Mouse (Mus musculus) limb, embryonic 14.5 days (tissue): ENCODE measurements around the gene Eno1. TPM values are rescaled to one million over a fixed set of nuclear protein-coding genes. Genes with fewer than 3 reads are reported as not detected.

ENCODE experiments used
- ATAC-seq: fragments of 200-750 bp; cut with Nextera tagmentation; 2 replicates; pipeline ENCODE4 v1.8.0; 2017; ENCODE audit warnings: low read depth, moderate number of reproducible peaks, moderate TSS enrichment; ENCODE audit not compliant: low FRiP score
- DNase-seq: peaks from one replicate; pipeline ENCODE4 v3.0.0-alpha.2; 2015; ENCODE audit warnings: low spot score
- H3K27ac ChIP-seq: fragments of 300-500 bp; sonication (generic); replicated peaks from 2 replicates; pipeline ENCODE4 v1.5.1; 2014; ENCODE audit warnings: low read depth, mild to moderate bottlenecking, low read length, moderate library complexity, mixed read lengths
- H3K27me3 ChIP-seq: fragments of 300-500 bp; sonication (generic); 2 replicates; pipeline ENCODE4 v1.6.1; 2014; ENCODE audit warnings: low read length, mixed read lengths; ENCODE audit not compliant: control insufficient read depth, insufficient read depth
- H3K36me3 ChIP-seq: fragments of 300-500 bp; sonication (generic); 2 replicates; pipeline ENCODE4 v1.6.1; 2014; ENCODE audit warnings: mild to moderate bottlenecking, low read length, moderate library complexity, mixed read lengths; ENCODE audit not compliant: control insufficient read depth, insufficient read depth
- H3K4me1 ChIP-seq: fragments of 300-500 bp; sonication (generic); 2 replicates; pipeline ENCODE4 v1.6.1; 2014; ENCODE audit warnings: antibody characterized with exemption, low read length, mixed read lengths; ENCODE audit not compliant: control insufficient read depth, insufficient read depth
- H3K4me2 ChIP-seq: fragments of 300-500 bp; sonication (generic); replicated peaks from 2 replicates; pipeline ENCODE4 v1.6.1; 2014; ENCODE audit warnings: low read depth, mild to moderate bottlenecking, low read length, moderate library complexity; ENCODE audit not compliant: severe bottlenecking
- H3K4me3 ChIP-seq: fragments of 300-500 bp; sonication (generic); replicated peaks from 2 replicates; pipeline ENCODE4 v1.5.1; 2014; ENCODE audit warnings: low read length
- H3K9ac ChIP-seq: fragments of 300-500 bp; sonication (generic); 2 replicates; pipeline ENCODE4 v1.6.1; 2014; ENCODE audit warnings: mild to moderate bottlenecking, low read depth, low read length, moderate library complexity; ENCODE audit not compliant: severe bottlenecking
- H3K9me3 ChIP-seq: fragments of 300-500 bp; sonication (generic); 2 replicates; pipeline ENCODE4 v1.6.1; 2016; ENCODE audit warnings: low read length; ENCODE audit not compliant: control insufficient read depth
- POLR2A ChIP-seq: fragments of 200-500 bp; IDR thresholded peaks from 2 replicates; pipeline ENCODE4 v1.8.0; 2012; ENCODE audit warnings: inconsistent platforms, mild to moderate bottlenecking, moderate library complexity, borderline replicate concordance; ENCODE audit not compliant: insufficient read depth, insufficient read length; ENCODE audit errors: extremely low read depth
- WGBS: fragments of 180-500 bp; shearing (Covaris S2); extraction: QIAGEN DNeasy Blood & Tissue Kit; methylation state at CpG from one replicate; pipeline ENCODE4 v1.1.7; 2014; 5-methylcytosine and 5-hydroxymethylcytosine counted together
- polyA plus RNA-seq, 2 experiments: library from polyadenylated mRNA; depleted of rRNA in 1 of 2; stranded (reverse) in 1 of 2; unstranded in 1 of 2; fragments of >200 nt; fragmentation: Nextera tagmentation in 1 of 2; extraction: Ambion mirVana in 1 of 2; gene quantifications; 2 replicates each; pipeline versions ENCODE4 v1.2.1 to v1.2.3; 2012 to 2014

The Eno1 gene
- polyA plus RNA-seq, 2 experiments, result 675 to 1,302 TPM

DNA sequence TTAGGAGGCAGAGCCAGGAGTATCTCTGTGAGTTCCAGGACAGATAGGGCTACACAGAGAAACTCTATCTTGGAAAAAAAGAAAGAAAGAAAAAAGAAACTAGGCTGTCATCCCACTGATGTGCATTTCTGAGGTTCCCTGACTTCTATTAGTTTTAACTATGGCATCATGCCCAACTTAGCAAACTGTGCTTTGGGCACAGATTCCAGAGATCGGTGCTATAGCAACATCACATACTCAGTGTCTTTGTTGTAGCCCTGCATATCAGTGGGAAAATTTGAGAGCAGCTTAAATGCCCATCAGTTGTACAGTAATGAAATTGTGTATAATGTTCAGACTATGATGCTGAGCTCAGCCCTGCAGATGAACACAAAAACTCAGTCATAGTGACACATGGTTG lies 10.8 kb upstream of the Eno1 start:
- ATAC-seq, result no peak
- 93% methylated on average over 1 of the region's 1 CpGs for WGBS

DNA sequence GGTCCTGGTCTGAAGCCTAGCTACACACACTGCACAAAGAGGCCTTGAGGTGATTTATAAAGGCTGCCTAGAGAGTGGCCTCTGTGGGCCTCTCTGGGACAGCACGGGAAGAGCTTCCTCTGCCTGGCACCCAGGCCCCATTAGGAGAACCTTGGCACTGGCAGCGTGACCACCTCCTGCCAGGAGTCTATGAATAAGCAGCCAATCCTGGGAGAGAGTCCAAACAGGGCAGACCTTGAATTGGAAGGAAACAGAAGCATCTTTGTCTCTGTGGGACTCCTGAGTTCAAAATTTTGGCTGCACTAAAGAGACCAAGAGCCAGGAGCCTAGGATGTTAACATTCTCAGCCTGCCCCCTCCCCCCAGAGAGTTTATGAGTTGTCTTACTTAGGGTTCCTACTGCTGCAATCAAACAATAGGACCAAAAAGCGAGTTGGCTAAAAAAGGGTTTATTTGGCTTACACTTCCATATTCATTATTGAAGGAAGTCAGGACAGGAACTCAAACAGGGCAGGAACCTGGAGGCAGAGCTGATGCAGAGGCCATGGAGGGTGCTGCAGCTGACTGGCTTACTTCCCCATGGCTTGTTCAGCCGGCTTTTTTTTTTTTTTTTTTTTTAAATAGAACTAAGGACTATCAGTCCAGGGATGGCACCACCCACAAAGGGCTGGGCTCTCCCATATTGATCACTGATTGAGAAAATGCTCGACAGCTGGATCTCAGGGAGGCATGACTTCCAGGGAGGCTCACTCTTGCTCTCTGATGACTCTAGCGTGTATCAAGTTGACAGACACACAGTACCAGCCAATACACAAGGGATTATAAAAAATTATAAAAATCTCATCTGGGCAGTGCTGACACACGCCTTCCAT lies 9.5 kb upstream of the Eno1 start:
- ATAC-seq (peak; percentile 25; the same call in 1 of the 2 replicates), DNase-seq (peak; percentile 57)
- Histone ChIP-seq H3K27ac (peak overlapping the region; percentile 26; the same call in 1 of the 2 replicates), H3K4me1 (peaks cover 29% of the 10 kb centered on the region), H3K9me3 (no peaks in the 10 kb centered on the region), H3K27me3 (no peaks in the 10 kb centered on the region), H3K36me3 (no peaks in the 10 kb centered on the region), H3K4me3 (no peak overlapping the region), H3K9ac (no peak overlapping the region; the same call in 1 of the 2 replicates), H3K4me2 (no peak overlapping the region)
- no peak for TF ChIP-seq POLR2A
- 60% methylated on average over 7 of the region's 7 CpGs for WGBS

More for the DNA sequence above, 10.8 kb upstream of the Eno1 start:
- no peaks in the 10 kb centered on the region for H3K27me3 ChIP-seq
- H3K9me3 ChIP-seq, result no peaks in the 10 kb centered on the region
- H3K27ac ChIP-seq, result no peak overlapping the region
- peaks cover 18% of the 10 kb centered on the region for H3K4me1 ChIP-seq
- TF ChIP-seq POLR2A, result no peak
- H3K4me3 ChIP-seq, result no peak overlapping the region
- H3K4me2 ChIP-seq, result no peak overlapping the region
- DNase-seq, result no peak
- no peaks in the 10 kb centered on the region for H3K36me3 ChIP-seq
- no peak overlapping the region for H3K9ac ChIP-seq

DNA sequence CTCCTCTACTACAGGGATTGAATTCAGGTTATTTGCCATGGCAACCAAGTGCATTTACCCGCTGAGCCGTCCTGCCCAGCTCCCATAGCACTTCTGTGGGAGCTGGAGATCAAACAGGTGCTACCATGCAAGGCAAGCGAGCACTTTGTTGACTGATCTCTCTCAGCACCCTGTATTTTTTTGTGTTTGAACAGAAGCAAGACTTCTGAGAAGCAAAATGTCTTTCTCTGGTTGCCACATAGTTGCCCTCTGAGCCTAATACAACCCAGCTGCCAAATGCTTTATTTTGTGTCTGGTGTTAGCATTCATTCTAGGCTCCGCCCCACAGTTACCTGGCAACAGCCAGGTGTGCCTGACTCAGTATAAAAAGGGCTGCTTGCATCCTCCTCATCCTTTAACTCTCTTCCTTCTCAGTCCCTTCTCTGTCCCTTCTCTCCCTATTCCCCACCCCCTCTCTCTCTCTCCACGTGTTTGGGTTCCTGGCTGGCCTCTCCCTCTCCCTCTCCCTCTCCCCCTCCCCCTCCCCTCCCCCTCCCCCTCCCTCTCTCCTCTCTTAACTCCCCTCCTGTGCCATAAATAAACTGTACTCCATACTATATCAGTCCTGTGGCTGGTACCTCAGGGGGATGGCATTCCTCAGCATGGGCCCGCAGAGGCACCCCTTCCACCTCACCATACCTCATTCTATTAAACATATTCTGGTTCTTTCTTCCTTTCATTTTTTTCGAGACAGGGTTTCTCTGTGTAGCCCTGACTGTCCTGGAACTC lies 7.8 kb upstream of the Eno1 start:
- H3K27ac ChIP-seq, result no peak overlapping the region
- no peak for DNase-seq
- peaks cover 31% of the 10 kb centered on the region for H3K4me1 ChIP-seq
- no peaks in the 10 kb centered on the region for H3K36me3 ChIP-seq
- H3K4me2 ChIP-seq, result no peak overlapping the region
- no peaks in the 10 kb centered on the region for H3K9me3 ChIP-seq
- no peak overlapping the region for H3K9ac ChIP-seq
- ATAC-seq, result no peak
- H3K27me3 ChIP-seq, result no peaks in the 10 kb centered on the region
- TF ChIP-seq POLR2A, result no peak
- WGBS, result 41% methylated on average over 7 of the region's 7 CpGs
- no peak overlapping the region for H3K4me3 ChIP-seq

DNA sequence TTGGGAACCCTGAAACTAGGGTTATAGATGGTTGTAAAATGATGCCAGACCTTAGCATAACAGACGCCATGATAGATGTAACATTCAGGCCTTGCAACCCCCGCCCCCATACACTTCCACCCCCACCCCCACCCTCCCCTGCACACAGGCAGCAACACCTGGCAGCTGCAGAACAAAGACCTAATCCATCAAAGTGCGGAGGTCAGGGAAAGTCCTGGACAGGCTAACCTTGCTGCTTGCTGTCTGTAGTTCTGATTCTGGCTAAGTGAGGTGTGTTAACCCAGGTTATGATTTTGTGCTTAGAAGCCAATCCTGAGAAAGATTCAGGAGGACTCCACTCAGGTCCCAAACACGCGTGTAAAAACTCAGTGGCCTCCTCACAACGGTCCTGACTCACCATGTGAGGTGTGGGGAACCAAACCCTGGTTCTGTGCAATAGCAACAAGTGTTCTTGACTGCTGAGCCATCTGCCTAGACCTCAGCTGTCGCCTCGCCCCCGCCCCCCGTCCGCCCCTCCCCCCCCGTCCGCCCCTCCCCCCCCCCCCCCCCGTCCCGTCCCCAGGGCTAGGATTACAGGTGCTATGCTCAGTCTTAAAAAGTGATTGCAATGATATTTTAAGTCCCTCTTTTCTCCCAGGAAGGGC lies 6.7 kb upstream of the Eno1 start:
- TF ChIP-seq POLR2A, result no peak
- DNase-seq, result no peak
- ATAC-seq, result no peak
- WGBS, result 30% methylated on average over 9 of the region's 15 CpGs
- Histone ChIP-seq H3K4me1 (peaks cover 38% of the 10 kb centered on the region), H3K4me2 (no peak overlapping the region), H3K9me3 (no peaks in the 10 kb centered on the region), H3K27me3 (no peaks in the 10 kb centered on the region), H3K4me3 (no peak overlapping the region), H3K9ac (no peak overlapping the region), H3K27ac (no peak overlapping the region), H3K36me3 (no peaks in the 10 kb centered on the region)
